Mouse (Mus musculus) midbrain, embryonic 12.5 days (tissue): Measurements from ENCODE around the gene Gpx2. TPM values are rescaled to one million over a fixed set of nuclear protein-coding genes. Genes with fewer than 3 reads are reported as not detected.

Experiments
- ATAC-seq: fragments of 200-750 bp; cut with Nextera tagmentation; 2 replicates; pipeline ENCODE4 v1.8.0; 2017; ENCODE audit warnings: low read depth, moderate TSS enrichment, moderate library complexity; ENCODE audit not compliant: low FRiP score
- H3K27ac ChIP-seq: fragments of 300-500 bp; sonication (generic); replicated peaks from 2 replicates; pipeline ENCODE4 v1.5.1; 2016; ENCODE audit warnings: mild to moderate bottlenecking
- H3K27me3 ChIP-seq: fragments of 300-500 bp; sonication (generic); 2 replicates; pipeline ENCODE4 v1.6.1; 2016; ENCODE audit warnings: mild to moderate bottlenecking
- H3K36me3 ChIP-seq: fragments of 300-500 bp; sonication (generic); 2 replicates; pipeline ENCODE4 v1.6.1; 2016
- H3K4me1 ChIP-seq: fragments of 300-500 bp; sonication (generic); 2 replicates; pipeline ENCODE4 v1.6.1; 2016
- H3K4me2 ChIP-seq: fragments of 300-500 bp; sonication (generic); replicated peaks from 2 replicates; pipeline ENCODE4 v1.6.1; 2016; ENCODE audit warnings: mild to moderate bottlenecking, moderate library complexity
- H3K4me3 ChIP-seq: fragments of 300-500 bp; sonication (generic); 2 replicates; pipeline ENCODE4 v1.5.1; 2016; ENCODE audit warnings: mild to moderate bottlenecking
- H3K9ac ChIP-seq: fragments of 300-500 bp; sonication (generic); replicated peaks from 2 replicates; pipeline ENCODE4 v1.6.1; 2016; ENCODE audit warnings: mild to moderate bottlenecking, moderate library complexity
- H3K9me3 ChIP-seq: fragments of 300-500 bp; sonication (generic); 2 replicates; pipeline ENCODE4 v1.6.1; 2016; ENCODE audit warnings: mild to moderate bottlenecking
- WGBS: fragments of 180-500 bp; shearing (Covaris S2); methylation state at CpG from one replicate; pipeline ENCODE4 v1.1.7; 2016; 5-methylcytosine and 5-hydroxymethylcytosine counted together
- polyA plus RNA-seq: library from polyadenylated mRNA; unstranded; fragments of >200 nt; fragmentation: Nextera tagmentation; extraction: Ambion mirVana; gene quantifications from 2 replicates; pipeline ENCODE4 v1.2.1, GENCODE M21; 2016

The Gpx2 gene
- not detected in 2 replicates for polyA plus RNA-seq

- no peak for ATAC-seq
- H3K4me2 ChIP-seq, result no peak within 1 kb of the TSS
- peaks cover 2% of the 10 kb centered on the region; the same call in 1 of the 2 replicates for H3K4me1 ChIP-seq
- 83% methylated on average over 5 of the region's 5 CpGs for WGBS
- H3K27ac ChIP-seq, result no peak within 1 kb of the TSS
- H3K4me3 ChIP-seq, result no peak within 1 kb of the TSS
- H3K9me3 ChIP-seq, result no peaks in the 10 kb centered on the region
- H3K9ac ChIP-seq, result no peak within 1 kb of the TSS
- H3K27me3 ChIP-seq, result no peaks in the 10 kb centered on the region
- no peaks in the 10 kb centered on the region for H3K36me3 ChIP-seq
These were observed at the start of gene Gpx2 for GRCm38 (mm10) chr12:76795350-76795749. Gene Gpx2 (minus strand): TSS chr12:76795554.

GRCm38 (mm10) chr12:76844346-76845061 is 49.1 kb upstream of the Gpx2 start:
- Histone ChIP-seq H3K4me1 (no peaks in the 10 kb centered on the region), H3K9ac (no peak overlapping the region), H3K4me2 (no peak overlapping the region), H3K36me3 (no peaks in the 10 kb centered on the region), H3K9me3 (no peaks in the 10 kb centered on the region), H3K27me3 (no peaks in the 10 kb centered on the region), H3K27ac (no peak overlapping the region), H3K4me3 (no peak overlapping the region)
- ATAC-seq, result no peak
- WGBS, result 89% methylated on average over 15 of the region's 15 CpGs

- H3K27ac ChIP-seq, result no peak overlapping the region
- H3K4me2 ChIP-seq, result no peak overlapping the region
- no peaks in the 10 kb centered on the region for H3K9me3 ChIP-seq
- ATAC-seq, result no peak
- H3K36me3 ChIP-seq, result no peaks in the 10 kb centered on the region
- no peak overlapping the region for H3K4me3 ChIP-seq
- peaks cover 8% of the 10 kb centered on the region for H3K4me1 ChIP-seq
- 85% methylated on average over 6 of the region's 6 CpGs for WGBS
- H3K27me3 ChIP-seq, result peaks cover 4% of the 10 kb centered on the region
- H3K9ac ChIP-seq, result no peak overlapping the region
These were observed 44.7 kb upstream of the Gpx2 start for GRCm38 (mm10) chr12:76840081-76840480.

DNA sequence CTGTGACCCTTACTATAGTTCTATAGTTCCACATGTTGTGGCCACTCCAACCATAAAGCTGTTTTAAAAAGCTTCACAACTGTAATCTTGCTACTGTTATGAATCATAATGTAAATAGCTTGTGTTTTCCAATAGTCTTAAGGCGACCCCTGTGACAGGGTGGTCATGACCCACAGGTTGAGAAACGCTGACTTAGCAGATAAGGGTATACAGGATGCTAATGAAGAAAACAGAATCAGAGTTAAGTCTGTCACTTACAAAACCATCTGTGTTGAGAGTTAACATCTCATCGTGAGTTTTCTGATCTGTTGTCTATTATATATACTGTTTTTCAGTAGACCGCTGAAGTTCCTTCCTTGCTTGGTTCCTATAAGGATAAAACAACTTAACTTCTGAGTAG is 43.9 kb upstream of the Gpx2 start:
- no peak for ATAC-seq
- Histone ChIP-seq H3K4me1 (peaks cover 8% of the 10 kb centered on the region), H3K27ac (no peak overlapping the region), H3K4me3 (no peak overlapping the region), H3K36me3 (no peaks in the 10 kb centered on the region), H3K9me3 (no peaks in the 10 kb centered on the region), H3K4me2 (no peak overlapping the region), H3K9ac (no peak overlapping the region), H3K27me3 (peaks cover 9% of the 10 kb centered on the region)
- 94% methylated on average over 4 of the region's 4 CpGs for WGBS

DNA sequence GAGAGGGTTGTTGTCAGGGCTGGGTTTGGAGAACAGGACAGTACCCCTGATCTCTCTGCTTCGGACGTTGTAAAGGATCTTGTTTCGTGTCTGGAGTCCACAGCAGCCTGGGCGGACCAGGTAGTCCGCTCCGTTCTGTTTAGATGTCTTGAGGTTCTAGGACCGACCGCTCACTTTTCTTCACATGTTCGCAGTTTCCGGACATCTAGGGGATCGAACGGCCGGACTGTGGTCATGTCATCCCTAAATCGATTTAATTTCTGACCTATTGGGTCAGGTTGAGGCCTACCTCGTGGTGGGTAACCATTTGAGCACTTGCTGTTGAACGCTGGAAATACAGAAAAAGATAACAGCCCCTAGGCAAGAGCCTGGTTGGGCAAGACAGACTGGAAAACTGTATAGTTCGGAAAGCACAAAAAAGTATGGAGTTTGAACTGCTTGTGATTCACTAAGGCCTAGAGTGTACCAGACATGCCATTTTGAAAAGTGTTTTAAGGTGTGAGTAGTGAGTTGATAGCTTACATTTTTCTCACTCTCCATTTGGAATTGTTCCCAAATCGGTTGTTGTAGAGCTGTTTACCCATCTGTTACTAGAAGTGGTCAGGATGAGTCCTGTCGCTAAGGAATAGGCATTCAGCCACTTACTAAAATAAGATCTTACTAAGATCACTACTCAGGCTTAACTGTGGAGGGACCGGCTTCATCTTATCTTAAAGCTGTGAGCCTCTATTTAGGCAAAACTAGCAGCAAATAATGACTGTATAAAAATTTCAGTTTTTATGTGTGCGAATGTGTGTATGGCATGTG is 42.7 kb upstream of the Gpx2 start:
- Histone ChIP-seq H3K4me1 (peaks cover 8% of the 10 kb centered on the region), H3K27ac (0 out of 2 replicates have a peak overlapping the region, but pooled peaks have one; percentile 60), H3K36me3 (no peaks in the 10 kb centered on the region), H3K9ac (peak overlapping the region; percentile 66), H3K4me3 (peak overlapping the region; percentile 64), H3K4me2 (peak overlapping the region; percentile 72), H3K27me3 (peaks cover 17% of the 10 kb centered on the region), H3K9me3 (no peaks in the 10 kb centered on the region)
- WGBS, result 13% methylated on average over 21 of the region's 21 CpGs
- no peak for ATAC-seq

GRCm38 (mm10) chr12:76837101-76837843 is 41.9 kb upstream of the Gpx2 start:
- peaks cover 8% of the 10 kb centered on the region for H3K4me1 ChIP-seq
- ATAC-seq, result peak; percentile 99
- WGBS, result under 1% methylated on average over 43 of the region's 43 CpGs
- peak overlapping the region; percentile 66 for H3K9ac ChIP-seq
- no peaks in the 10 kb centered on the region for H3K9me3 ChIP-seq
- no peaks in the 10 kb centered on the region for H3K36me3 ChIP-seq
- H3K27me3 ChIP-seq, result peaks cover 17% of the 10 kb centered on the region
- H3K4me3 ChIP-seq, result peak overlapping the region; percentile 64
- peak overlapping the region; percentile 72 for H3K4me2 ChIP-seq
- peak overlapping the region; percentile 60; the same call in 1 of the 2 replicates for H3K27ac ChIP-seq

GRCm38 (mm10) chr12:76832704-76833103 is 37.4 kb upstream of the Gpx2 start:
- H3K4me2 ChIP-seq, result no peak overlapping the region
- ATAC-seq, result no peak
- H3K4me3 ChIP-seq, result no peak overlapping the region
- no peaks in the 10 kb centered on the region for H3K9me3 ChIP-seq
- H3K9ac ChIP-seq, result no peak overlapping the region
- 7% methylated on average over 3 of the region's 3 CpGs for WGBS
- peaks cover 17% of the 10 kb centered on the region for H3K27me3 ChIP-seq
- no peaks in the 10 kb centered on the region for H3K4me1 ChIP-seq
- H3K36me3 ChIP-seq, result no peaks in the 10 kb centered on the region
- no peak overlapping the region for H3K27ac ChIP-seq

GRCm38 (mm10) chr12:76825283-76825682 is 29.9 kb upstream of the Gpx2 start:
- Histone ChIP-seq H3K4me3 (no peak overlapping the region), H3K9me3 (no peaks in the 10 kb centered on the region), H3K4me1 (peaks cover 16% of the 10 kb centered on the region), H3K36me3 (no peaks in the 10 kb centered on the region), H3K9ac (no peak overlapping the region), H3K4me2 (no peak overlapping the region), H3K27ac (no peak overlapping the region), H3K27me3 (peaks cover 50% of the 10 kb centered on the region)
- no peak for ATAC-seq
- WGBS, result 61% methylated on average over 4 of the region's 4 CpGs

- peak within 1 kb of the TSS; percentile 60 for H3K4me3 ChIP-seq
- no peaks in the 10 kb centered on the region for H3K9me3 ChIP-seq
- peak; percentile 65 for ATAC-seq
- peak within 1 kb of the TSS; percentile 15; the same call in 1 of the 2 replicates for H3K27ac ChIP-seq
- 2% methylated on average over 17 of the region's 17 CpGs for WGBS
- no peaks in the 10 kb centered on the region for H3K36me3 ChIP-seq
- H3K27me3 ChIP-seq, result peaks cover 67% of the 10 kb centered on the region
- H3K4me2 ChIP-seq, result peak within 1 kb of the TSS; percentile 87
- H3K4me1 ChIP-seq, result peaks cover 22% of the 10 kb centered on the region
- peak within 1 kb of the TSS; percentile 76 for H3K9ac ChIP-seq
These were observed 27.3 kb upstream of the Gpx2 start, which contains the start of gene Rab15 for GRCm38 (mm10) chr12:76822651-76823041. Gene Rab15 (minus strand): TSS chr12:76822908.

GRCm38 (mm10) chr12:76822002-76822650 is 26.8 kb upstream of the Gpx2 start:
- Histone ChIP-seq H3K27me3 (peaks cover 67% of the 10 kb centered on the region), H3K4me2 (peak overlapping the region; percentile 87), H3K36me3 (no peaks in the 10 kb centered on the region), H3K9ac (peak overlapping the region; percentile 76), H3K9me3 (no peaks in the 10 kb centered on the region), H3K27ac (peak overlapping the region; percentile 15; the same call in 1 of the 2 replicates), H3K4me1 (peaks cover 26% of the 10 kb centered on the region), H3K4me3 (peak overlapping the region; percentile 60)
- under 1% methylated on average over 35 of the region's 66 CpGs for WGBS
- ATAC-seq, result peak; percentile 79

GRCm38 (mm10) chr12:76820615-76821014 is 25.3 kb upstream of the Gpx2 start:
- Histone ChIP-seq H3K9me3 (no peaks in the 10 kb centered on the region), H3K4me3 (no peak overlapping the region), H3K27ac (no peak overlapping the region), H3K4me1 (peaks cover 26% of the 10 kb centered on the region), H3K4me2 (0 out of 2 replicates have a peak overlapping the region, but pooled peaks have one; percentile 87), H3K36me3 (no peaks in the 10 kb centered on the region), H3K27me3 (peaks cover 62% of the 10 kb centered on the region), H3K9ac (no peak overlapping the region)
- ATAC-seq, result no peak
- WGBS, result 37% methylated on average over 4 of the region's 4 CpGs
